Mouse (Mus musculus) pancreas, adult 10 weeks (tissue): ENCODE results near the gene Mipol1. TPM values are rescaled to one million over a fixed set of nuclear protein-coding genes. Genes with fewer than 3 reads are reported as not detected.

Experiments
- polyA plus RNA-seq: library from polyadenylated mRNA; stranded (reverse); fragments of 350-450 nt; fragmentation: Illumina TruSeq; extraction: RNeasy Lipid Tissue Mini Kit (QIAGEN cat#74804); gene quantifications from one replicate; pipeline ENCODE4 v1.2.3, GENCODE M21; 2015; ENCODE audit warnings: low read depth, low replicate concordance; ENCODE audit not compliant: insufficient read depth

Mipol1 gene
- polyA plus RNA-seq: 1.6 TPM

GRCm38 (mm10) chr12:57230192-57230706, at the start of gene Mipol1, which contains the start of gene Prps1l3:
Gene Mipol1 (plus strand): TSS chr12:57230427.
Gene Prps1l3 (plus strand): TSS chr12:57230412.

GRCm38 (mm10) chr12:57197363-57198026, 32.7 kb upstream of the Mipol1 start, which contains the start of gene Slc25a21:
Gene Slc25a21 (minus strand): TSS chr12:57197472.

Other genes with a start within 250 kb of the Mipol1 start
- gene Slc25a21, start 33.0 kb upstream of the Mipol1 start, polyA plus RNA-seq: not detected
- 4.7 TPM for gene Prps1l3, start within 50 bp of the Mipol1 start, polyA plus RNA-seq